In the genomic region with DNA sequence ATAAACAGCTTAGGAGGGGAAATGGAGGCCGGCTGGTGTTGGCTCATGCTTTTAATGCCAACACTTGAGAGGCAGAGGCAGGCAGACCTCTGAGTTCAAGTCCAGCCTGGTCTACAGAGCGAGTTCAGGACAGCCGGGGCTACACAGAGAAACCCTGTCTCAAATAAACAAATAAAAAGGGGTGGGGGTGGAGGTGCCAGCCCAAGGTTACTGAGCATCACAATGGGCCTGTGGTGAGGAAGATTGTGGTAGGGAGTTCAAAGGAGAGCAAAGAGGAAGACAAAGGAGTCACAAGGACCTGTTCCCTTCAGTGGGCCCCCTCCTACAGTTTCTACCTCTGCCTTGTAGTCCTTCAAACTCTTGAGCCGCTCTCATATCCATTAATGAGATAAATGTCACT, we compare ENCODE assay signal across 15 mouse cellular contexts. TPM values are rescaled to one million over a fixed set of nuclear protein-coding genes. Genes with fewer than 3 reads are reported as not detected.
DNase-seq lines count a peak whose midpoint lies in the region; ATAC-seq and TF ChIP-seq lines count a peak whose summit lies in the region.
"Had no signal": no experiment of that assay in that cellular context is flagged by ENCODE, and none has a peak within 500 bp of the region (broad histone marks: within the 10 kb centered on the region; RNA-seq: fewer than 3 reads in every experiment).

No protein-coding gene starts in this region.

- whole genome bisulfite sequencing in liver, embryonic 12.5 days (ENCODE audit: insufficient replicate concordance) = 78% methylated on average over 4 of the region's 4 CpGs
- 69% methylated on average over 4 of the region's 4 CpGs for WGBS in liver, embryonic 16.5 days (ENCODE audit: insufficient replicate concordance)

- peaks cover 13% of the 10 kb centered on the region for H3K36me3 ChIP-seq in liver, embryonic 12.5 days
- H3K36me3 ChIP-seq in ES-Bruce4 (ENCODE audit: control insufficient read depth, insufficient read depth, low read length, poor library complexity, severe bottlenecking) (peaks cover 7% of the 10 kb centered on the region), MEL (ENCODE audit: control insufficient read depth in 1 of 2, insufficient read depth in 2 of 2, low read length in 2 of 2) (peaks cover 0 to 31% of the 10 kb centered on the region in 2 experiments; a peak in 2 of 4 replicates)
- peaks cover 7% of the 10 kb centered on the region for H3K36me3 ChIP-seq in liver, embryonic 16.5 days (ENCODE audit: control insufficient read depth, insufficient read depth)

- TF ChIP-seq POLR2A in ES-Bruce4 (IDR thresholded peaks at IDR 0.05; ENCODE audit: insufficient read depth, low read length) (no peak), MEL (IDR thresholded peaks at IDR 0.05; ENCODE audit: control insufficient read depth in 1 of 2, insufficient read depth in 1 of 2, low read depth in 1 of 2, low read length in 2 of 2, poor library complexity in 1 of 2) (no peak)

- TF ChIP-seq CTCF in ES-Bruce4 (IDR thresholded peaks at IDR 0.05; ENCODE audit: low read depth, low read length) (no peak), MEL (IDR thresholded peaks at IDR 0.05 in 2 of 3, conservative IDR thresholded peaks at IDR 0.05 in 1 of 3; ENCODE audit: control insufficient read depth in 1 of 3, insufficient read depth in 1 of 3, low read depth in 2 of 3, low read length in 3 of 3, poor library complexity in 1 of 3, severe bottlenecking in 1 of 3) (no peak)

- H3K4me3 ChIP-seq in liver, embryonic 12.5 days = no peak overlapping the region
- no peak overlapping the region for H3K4me3 ChIP-seq in ES-Bruce4 (ENCODE audit: low read depth, low read length)
- H3K4me3 ChIP-seq in MEL (ENCODE audit: control insufficient read depth in 1 of 2, insufficient read depth in 1 of 2, low read depth in 2 of 2, low read length in 2 of 2) = no peak overlapping the region
- H3K4me3 ChIP-seq in liver, embryonic 16.5 days (ENCODE audit: low read depth, low read length) = no peak overlapping the region
- H3K4me3 ChIP-seq: embryonic facial prominence, embryonic 15.5 days; limb, embryonic 13.5 days had no signal

- H3K4me2 ChIP-seq in liver, embryonic 12.5 days = no peak overlapping the region
- no peak overlapping the region for H3K4me2 ChIP-seq in liver, embryonic 16.5 days (ENCODE audit: low read depth, low read length)
- H3K4me2 ChIP-seq: embryonic facial prominence, embryonic 15.5 days; limb, embryonic 13.5 days had no signal

- peaks cover 11% of the 10 kb centered on the region for H3K79me2 ChIP-seq in MEL (ENCODE audit: control insufficient read depth, insufficient read depth, low read length, poor library complexity)

- H3K27me3 ChIP-seq in liver, embryonic 12.5 days (replicated peaks) = no peaks in the 10 kb centered on the region
- H3K27me3 ChIP-seq in ES-Bruce4 (ENCODE audit: control insufficient read depth, insufficient read depth, low read length, poor library complexity, severe bottlenecking) = no peaks in the 10 kb centered on the region
- H3K27me3 ChIP-seq in MEL (ENCODE audit: control insufficient read depth in 1 of 2, insufficient read depth in 2 of 2, low read length in 2 of 2) = no peaks in the 10 kb centered on the region
- no peaks in the 10 kb centered on the region for H3K27me3 ChIP-seq in liver, embryonic 16.5 days (ENCODE audit: control insufficient read depth, insufficient read depth, low read depth, low read length)
- H3K27me3 ChIP-seq: embryonic facial prominence, embryonic 15.5 days; limb, embryonic 13.5 days had no signal

- H3K9me3 ChIP-seq in liver, embryonic 12.5 days (replicated peaks) = no peaks in the 10 kb centered on the region
- H3K9me3 ChIP-seq in ES-Bruce4 (replicated peaks; ENCODE audit: control insufficient read depth, insufficient read depth, low read length, poor library complexity, severe bottlenecking) = no peaks in the 10 kb centered on the region
- H3K9me3 ChIP-seq in MEL (replicated peaks; ENCODE audit: insufficient read depth, low read length) = no peaks in the 10 kb centered on the region
- H3K9me3 ChIP-seq in liver, embryonic 16.5 days (replicated peaks; ENCODE audit: control insufficient read depth, low read length) = no peaks in the 10 kb centered on the region
- H3K9me3 ChIP-seq: embryonic facial prominence, embryonic 15.5 days; G1E; limb, embryonic 13.5 days had no signal

- TF ChIP-seq EP300 in ES-Bruce4 (IDR thresholded peaks at IDR 0.05; ENCODE audit: insufficient read depth, low read depth, low read length) (peak; percentile 87), MEL (IDR thresholded peaks at IDR 0.05; ENCODE audit: low read depth in 1 of 2, low read length in 2 of 2) (no peak)

- peak overlapping the region; percentile 96 for H3K9ac ChIP-seq in liver, embryonic 12.5 days
- no peak overlapping the region for H3K9ac ChIP-seq in ES-Bruce4 (ENCODE audit: low read depth, poor library complexity, severe bottlenecking)
- H3K9ac ChIP-seq in MEL (ENCODE audit: control insufficient read depth, low read depth, low read length, poor library complexity, severe bottlenecking) = no peak overlapping the region
- no peak overlapping the region for H3K9ac ChIP-seq in liver, embryonic 16.5 days (ENCODE audit: low read depth, low read length)
- H3K9ac ChIP-seq: embryonic facial prominence, embryonic 15.5 days; forebrain, postnatal 0 days; limb, embryonic 13.5 days had no signal

- H3K27ac ChIP-seq in liver, embryonic 12.5 days = peak overlapping the region; percentile 99
- H3K27ac ChIP-seq in ES-Bruce4 (ENCODE audit: insufficient read depth, low read length) (peak overlapping the region; percentile 5; the same call in 1 of the 2 replicates), MEL (ENCODE audit: control insufficient read depth, low read depth, low read length) (no peak overlapping the region)
- H3K27ac ChIP-seq in liver, embryonic 16.5 days (ENCODE audit: low read length) = peak overlapping the region; percentile 27
- H3K27ac ChIP-seq: embryonic facial prominence, embryonic 15.5 days; limb, embryonic 13.5 days had no signal

- no peak for DNase-seq in liver
- DNase-seq in MEL (ENCODE audit: low read depth, low spot score) = no peak
- DNase-seq in natural killer cell, adult 2 months (ENCODE audit: low spot score in 2 of 2) = no peak
- DNase-seq in spleen, postnatal 10 days (ENCODE audit: low spot score in 2 of 2) = no peak
- DNase-seq: cerebellum, adult 18-20 months; cerebellum, postnatal 36 days; forebrain, postnatal 0 days; kidney, adult 18-20 months; kidney, postnatal 10 days had no signal

- no peak for TF ChIP-seq RAD21 in MEL (IDR thresholded peaks at IDR 0.05; ENCODE audit: low read depth, low read length)

- peaks cover 84% of the 10 kb centered on the region for H3K4me1 ChIP-seq in liver, embryonic 12.5 days
- H3K4me1 ChIP-seq in ES-Bruce4 (ENCODE audit: control insufficient read depth, insufficient read depth, low read length) = peaks cover 11% of the 10 kb centered on the region
- peaks cover 18 to 55% of the 10 kb centered on the region in 2 experiments for H3K4me1 ChIP-seq in MEL (ENCODE audit: control insufficient read depth in 1 of 2, insufficient read depth in 2 of 2, low read length in 2 of 2)
- peaks cover 75% of the 10 kb centered on the region for H3K4me1 ChIP-seq in liver, embryonic 16.5 days (ENCODE audit: control insufficient read depth, low read depth, low read length)

- ATAC-seq in liver, embryonic 12.5 days = no peak
- ATAC-seq in liver, embryonic 16.5 days (ENCODE audit: low read depth) = no peak
- ATAC-seq: forebrain, postnatal 0 days had no signal

TF ChIP-seq in MEL, 35 proteins besides CTCF, POLR2A, EP300 and RAD21:
- TF ChIP-seq ZMIZ1 (IDR thresholded peaks at IDR 0.05; ENCODE audit: low read depth, low read length) (no peak), TBP (IDR thresholded peaks at IDR 0.05; ENCODE audit: low read depth, low read length) (0 out of 2 replicates have a peak, but pooled peaks have one; percentile 21), ZC3H11A (IDR thresholded peaks at IDR 0.05; ENCODE audit: low read depth, low read length) (no peak), USF2 (IDR thresholded peaks at IDR 0.05; ENCODE audit: borderline replicate concordance in 1 of 2, insufficient read depth in 1 of 2, low read depth in 1 of 2, low read length in 2 of 2) (no peak)

RNA-seq across cellular contexts. Expression of gene Ergic1, which starts 50.0 kb away (rescaled TPM):
- 44.6 and 45.7 TPM in 2 replicates for polyA plus RNA-seq in liver, embryonic 12.5 days (2016; fragmentation: Nextera tagmentation; extraction: Ambion mirVana)
- polyA plus RNA-seq in ES-Bruce4 (2011; ENCODE audit: insufficient read depth, insufficient read length, low read depth, missing spikeins) (166 and 167 TPM in 2 replicates), MEL (2012; ENCODE audit: insufficient read depth in 1 of 2, insufficient read length in 2 of 2, low read depth in 1 of 2, low replicate concordance in 2 of 2, missing spikeins in 1 of 2) (100 to 1,000 TPM in 1 of 2 experiments, 10 to 100 TPM in 1; 95.6 to 730 TPM)
- 73.8 and 78.5 TPM in 2 replicates for total RNA-seq in MEL (2012; rRNA removed)
- polyA plus RNA-seq in liver, embryonic 16.5 days (2015; fragmentation: Nextera tagmentation; extraction: Ambion mirVana) = 36.0 and 39.0 TPM in 2 replicates

RNA-seq across cellular contexts. Expression of gene Dusp1, which starts 50.7 kb away (rescaled TPM):
- 28.6 and 28.7 TPM in 2 replicates for polyA plus RNA-seq in liver, embryonic 12.5 days (2016; fragmentation: Nextera tagmentation; extraction: Ambion mirVana)
- polyA plus RNA-seq in ES-Bruce4 (2011; ENCODE audit: insufficient read depth, insufficient read length, low read depth, missing spikeins) (58.4 and 64.9 TPM in 2 replicates), MEL (2012; ENCODE audit: insufficient read depth in 1 of 2, insufficient read length in 2 of 2, low read depth in 1 of 2, low replicate concordance in 2 of 2, missing spikeins in 1 of 2) (1 to 10 TPM in 1 of 2 experiments, not detected in 1; 5.0 TPM)
- total RNA-seq in MEL (2012; rRNA removed) = 0.96 and 1.0 TPM in 2 replicates
- polyA plus RNA-seq in liver, embryonic 16.5 days (2015; fragmentation: Nextera tagmentation; extraction: Ambion mirVana) = 22.7 and 25.9 TPM in 2 replicates
